Mouse (Mus musculus): ENCODE results near the gene Fzd2.

Gene Fzd2

DNA sequence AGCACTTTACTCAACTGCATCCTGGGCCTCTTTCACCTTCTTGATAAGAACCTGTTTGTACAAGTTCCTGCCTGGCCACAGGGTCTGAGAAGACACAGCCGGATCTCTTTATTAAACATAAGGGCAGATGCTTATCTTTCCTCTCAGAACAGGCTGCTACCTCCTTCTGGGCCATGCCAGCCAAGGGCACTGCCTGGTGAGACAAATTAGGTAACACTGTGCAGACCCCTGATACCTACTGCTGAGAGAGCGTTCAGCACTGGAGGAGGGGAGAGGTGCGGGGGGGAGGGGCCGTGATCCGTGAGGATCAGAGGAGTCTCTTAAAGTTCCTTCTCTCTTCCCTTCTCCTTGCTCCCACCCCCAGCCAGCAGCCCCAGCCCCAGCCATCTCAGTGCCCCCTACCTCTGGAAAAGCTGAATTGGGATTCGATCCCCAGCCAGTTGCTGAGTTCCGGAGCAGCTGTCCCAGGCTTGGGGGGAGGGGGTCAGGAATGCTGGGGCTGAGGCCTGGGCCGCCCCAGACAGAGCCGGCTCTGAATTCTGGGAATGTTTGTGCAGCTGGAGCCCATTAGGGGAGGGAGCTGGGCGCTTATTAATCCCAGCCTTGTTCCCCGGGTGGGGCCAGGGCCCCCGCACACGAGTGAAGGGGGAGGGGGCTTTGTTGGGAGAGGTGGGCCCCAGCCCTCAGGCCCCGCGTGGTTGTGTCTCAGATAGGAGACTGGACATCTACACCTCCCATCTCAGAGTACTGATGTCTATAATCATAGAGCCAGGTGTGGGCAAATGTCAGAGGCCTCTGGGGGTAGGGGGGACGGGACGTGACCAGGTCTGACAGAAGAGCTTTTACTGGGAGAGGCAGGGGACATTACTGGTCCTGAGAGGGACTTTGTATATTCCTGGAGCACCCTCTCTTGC is 19.9 kb downstream of the Fzd2 start:
- peak; percentile 35 to 60 for DNase-seq

DNA sequence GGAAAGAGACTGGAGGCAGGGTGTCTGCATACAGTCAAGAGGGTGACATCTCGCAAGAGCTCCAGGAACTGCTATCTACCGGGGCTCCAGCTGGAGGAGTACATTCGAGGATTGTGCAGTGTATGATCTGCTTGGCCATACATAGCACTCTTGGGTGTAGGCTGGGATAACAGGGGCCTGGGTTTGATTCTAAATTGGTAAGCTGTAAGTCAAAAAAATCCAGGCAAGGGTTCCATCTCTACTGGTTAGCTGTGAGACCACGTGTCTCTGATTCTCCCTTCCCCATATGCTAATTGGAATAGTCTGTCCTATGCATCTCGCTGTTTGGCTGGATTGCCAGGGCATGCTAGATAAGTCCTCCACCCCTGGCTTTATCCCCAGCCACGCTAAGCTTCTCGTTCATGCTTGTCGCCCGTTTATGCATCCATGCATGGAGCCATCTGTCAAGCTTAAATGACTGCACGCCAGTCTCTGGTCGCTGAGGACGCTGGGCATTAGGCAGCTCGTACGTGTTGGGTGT is 20.8 kb downstream of the Fzd2 start:
- no peak for DNase-seq

DNA sequence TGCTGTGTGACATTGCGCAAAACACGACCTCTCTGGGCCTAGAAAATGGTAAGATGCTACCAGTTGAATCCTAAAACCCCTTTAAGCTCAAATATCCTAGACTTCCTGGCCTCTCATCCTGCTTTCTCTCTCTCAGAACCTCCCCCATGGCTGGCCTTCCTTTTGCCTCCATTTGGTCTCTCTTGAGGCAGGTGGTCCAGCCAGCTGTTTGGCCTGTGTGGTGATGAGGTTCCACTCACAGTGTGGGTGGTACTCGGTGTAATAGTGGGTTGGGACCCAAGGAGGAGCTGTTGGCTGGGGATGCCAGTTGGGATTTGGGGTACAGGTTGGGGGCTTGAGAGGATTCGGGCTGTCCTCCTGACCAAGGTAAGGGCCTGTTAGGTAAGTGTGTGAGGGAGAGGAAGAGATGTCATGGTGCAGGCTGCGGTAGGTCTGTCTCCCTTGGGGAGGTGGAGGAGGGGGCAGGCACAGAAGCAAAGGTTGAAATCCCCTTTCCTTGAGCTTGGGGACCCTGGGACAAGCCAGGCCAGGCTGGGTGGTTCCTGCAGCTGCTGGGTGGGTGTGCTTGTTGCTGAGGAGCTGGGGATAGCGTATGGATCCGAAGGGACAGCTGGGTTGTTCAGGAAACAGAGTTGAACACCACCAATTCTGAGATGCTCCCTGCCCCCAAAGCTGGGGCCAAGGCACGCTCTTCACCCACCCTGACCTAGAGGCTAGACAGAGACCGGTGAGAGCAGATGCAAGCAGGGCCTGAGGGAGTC is 23.2 kb downstream of the Fzd2 start:
- no peak for DNase-seq

DNA sequence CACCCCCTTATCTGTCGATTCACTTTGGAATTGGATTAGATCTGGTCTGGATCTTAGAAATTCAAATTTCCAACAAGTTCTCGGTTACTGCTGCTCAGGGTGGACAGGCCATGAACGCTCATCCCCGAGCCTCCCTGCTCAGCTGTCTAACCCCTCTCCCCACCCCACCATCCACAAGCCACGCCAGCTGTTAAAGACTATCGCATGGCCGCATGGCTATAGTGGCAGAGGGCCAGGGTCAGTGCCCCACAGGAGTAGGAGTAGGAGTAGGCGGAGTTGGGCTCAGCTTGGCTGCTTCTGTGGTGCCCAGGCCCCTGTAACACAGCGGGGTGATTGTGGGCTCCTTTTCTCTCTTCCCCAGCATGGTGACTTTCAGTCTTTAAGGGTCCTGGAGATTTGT is 24.3 kb downstream of the Fzd2 start:
- no peak for DNase-seq

DNA sequence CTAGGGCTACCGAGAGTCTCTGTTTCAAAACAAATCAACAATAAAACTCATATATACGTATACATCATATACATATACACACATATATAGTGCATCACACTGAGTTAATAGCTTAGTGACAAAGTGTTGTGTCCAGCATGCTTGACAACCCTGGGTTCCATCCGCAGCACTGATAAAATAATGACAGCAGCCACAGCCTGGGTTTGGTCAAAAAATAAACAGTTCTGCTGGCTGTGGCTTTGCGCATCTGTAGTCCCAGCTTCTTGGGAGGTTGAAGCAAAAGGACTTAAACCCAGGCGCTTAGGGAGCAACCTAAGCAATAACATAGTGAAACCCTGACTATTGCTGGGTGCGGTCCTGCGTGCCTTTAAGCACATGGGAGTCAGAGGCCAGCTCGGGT is 25.2 kb downstream of the Fzd2 start:
- no peak for DNase-seq

DNA sequence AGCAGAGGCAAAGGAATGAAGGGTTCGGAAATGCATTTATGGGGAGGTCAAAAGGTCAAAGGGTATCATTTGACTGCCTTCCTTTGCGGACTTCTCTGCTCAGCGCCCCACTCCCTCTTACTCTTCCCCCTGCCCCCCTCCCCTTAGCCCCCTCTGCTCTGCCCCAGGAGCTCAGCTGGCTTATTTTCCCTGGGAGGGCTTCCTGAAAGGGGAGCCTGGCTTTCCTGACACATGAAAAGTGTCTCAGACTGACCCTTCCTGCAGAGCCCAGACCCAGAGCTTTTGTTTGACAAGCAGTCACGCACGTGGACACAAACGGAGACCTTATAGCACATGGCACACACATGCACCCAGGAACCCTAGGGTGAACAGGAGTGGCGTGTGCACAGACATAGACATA is 26.5 kb downstream of the Fzd2 start:
- DNase-seq, result no peak

DNA sequence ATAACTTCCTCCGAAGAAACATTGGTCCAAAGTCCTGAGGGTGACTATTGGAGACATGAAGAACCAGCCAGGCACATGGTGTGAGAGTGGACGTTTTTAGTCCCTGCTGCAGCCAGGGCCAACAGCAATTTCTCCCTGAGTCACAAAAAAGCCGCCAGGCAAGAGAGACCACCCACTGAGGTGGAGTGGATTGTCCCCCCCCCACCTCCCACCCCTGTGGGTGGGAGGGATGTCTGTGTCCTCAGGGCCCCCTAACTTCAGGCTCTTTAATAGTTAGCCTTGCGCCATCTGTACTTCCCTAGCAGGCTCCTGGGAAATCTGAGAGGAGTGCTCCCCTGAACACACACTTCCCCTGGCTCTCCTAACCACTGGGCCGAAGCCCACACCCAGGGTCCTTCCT is 27.0 kb downstream of the Fzd2 start:
- no peak for DNase-seq

DNA sequence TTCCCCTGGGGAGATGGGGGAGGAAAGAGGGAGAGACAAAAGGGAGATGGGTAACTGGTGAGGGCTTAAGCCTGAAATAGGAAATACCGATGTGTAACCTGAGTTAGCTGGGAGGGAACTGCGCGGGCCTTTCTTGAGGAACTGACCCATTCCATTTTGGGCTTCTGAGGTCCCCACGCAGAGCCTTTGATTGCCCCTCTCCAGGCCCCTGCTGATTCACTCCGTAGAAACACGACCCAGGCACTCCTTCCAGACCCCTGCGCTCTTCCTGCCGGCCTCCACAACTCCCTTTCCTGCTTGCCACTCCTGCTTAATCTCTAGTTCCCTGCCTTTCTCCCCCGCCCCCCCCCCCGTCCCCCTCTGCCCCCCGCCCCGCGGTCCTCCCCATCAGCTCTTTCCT is 28.5 kb downstream of the Fzd2 start:
- no peak for DNase-seq

DNA sequence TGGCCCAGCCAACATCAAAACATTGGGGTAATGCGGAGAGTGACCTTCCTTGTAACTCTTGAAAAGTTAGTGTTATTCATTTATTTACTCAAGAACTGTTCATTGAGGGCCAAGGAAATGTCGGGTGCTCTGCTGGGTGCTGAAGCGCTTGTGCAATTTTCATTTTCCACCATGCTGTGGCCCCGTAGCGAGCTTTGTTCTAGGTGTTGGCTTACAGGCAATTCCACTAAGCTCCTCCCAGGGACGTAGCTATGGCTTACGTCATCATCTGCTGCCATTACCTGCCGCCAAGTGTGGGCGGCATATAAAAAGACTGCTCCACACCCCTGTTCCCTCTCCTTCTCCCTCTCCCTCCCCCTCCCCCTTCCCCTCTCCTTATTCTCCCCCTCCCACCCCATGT is 29.2 kb downstream of the Fzd2 start:
- peak in 1 of 2 experiments; percentile 9 for DNase-seq

DNA sequence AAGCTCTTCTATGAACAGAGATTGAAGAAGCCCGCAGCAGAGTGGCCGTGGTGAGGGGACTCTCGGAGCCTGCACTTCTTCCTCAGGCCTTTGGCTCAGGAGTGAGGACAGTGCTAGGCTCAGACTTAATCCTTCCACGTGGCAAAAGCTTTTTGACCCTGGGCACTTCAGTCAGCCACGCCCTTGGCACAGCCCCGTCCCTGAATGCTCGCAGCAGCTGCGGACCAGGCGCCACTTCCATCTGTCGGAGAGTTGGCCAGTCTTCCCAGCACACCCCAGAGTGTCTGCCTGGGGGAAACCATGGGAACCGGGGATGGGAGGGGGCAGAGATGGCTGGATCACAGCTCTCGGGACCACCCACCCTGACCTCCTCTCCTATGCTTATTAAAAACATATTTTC is 32.7 kb downstream of the Fzd2 start:
- no peak for DNase-seq

DNA sequence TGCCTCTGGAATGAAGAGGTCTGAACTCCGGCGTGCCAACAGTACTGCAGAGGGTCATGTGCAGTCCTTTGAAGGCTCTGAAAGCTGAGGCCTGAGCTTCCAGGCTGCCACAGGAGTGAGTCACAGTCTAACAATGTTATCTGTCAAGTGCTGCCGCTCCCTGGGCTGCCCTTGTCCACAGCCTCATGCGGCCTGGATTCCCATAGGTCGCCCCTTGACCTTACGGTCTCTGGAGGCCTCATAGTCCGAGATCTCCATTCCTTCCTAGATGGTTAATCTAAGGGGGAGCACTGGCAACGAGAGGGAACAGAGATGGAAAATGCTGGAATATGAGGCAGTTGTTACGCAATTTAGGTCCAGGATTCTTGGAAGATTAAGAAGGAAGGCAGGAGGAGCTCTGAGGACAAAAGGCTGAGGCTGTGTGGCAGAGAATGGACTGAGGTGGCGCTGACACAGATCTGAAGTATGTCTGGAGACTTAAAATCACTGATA is 39.7 kb downstream of the Fzd2 start:
- DNase-seq, result peak; percentile 24 to 27

DNA sequence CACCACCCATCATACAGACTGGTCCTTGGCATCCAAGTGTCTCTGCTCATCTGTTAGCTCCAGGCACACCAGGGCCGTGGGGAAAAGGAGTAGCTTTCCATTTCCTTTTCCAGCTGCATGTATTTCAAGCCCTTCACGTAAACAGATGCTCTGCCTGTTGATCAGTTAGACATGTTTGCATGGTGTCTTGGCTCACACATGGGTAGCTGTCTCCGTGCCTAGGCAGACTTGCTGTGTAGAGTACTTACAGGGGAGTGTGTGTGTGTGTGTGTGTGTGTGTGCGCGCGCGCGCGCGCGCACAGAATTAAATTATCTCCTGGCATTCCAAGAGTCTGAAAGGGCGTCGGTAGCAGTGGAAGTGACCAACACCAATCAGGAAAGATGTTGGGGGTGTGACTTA is 42.0 kb downstream of the Fzd2 start:
- DNase-seq, result no peak

DNA sequence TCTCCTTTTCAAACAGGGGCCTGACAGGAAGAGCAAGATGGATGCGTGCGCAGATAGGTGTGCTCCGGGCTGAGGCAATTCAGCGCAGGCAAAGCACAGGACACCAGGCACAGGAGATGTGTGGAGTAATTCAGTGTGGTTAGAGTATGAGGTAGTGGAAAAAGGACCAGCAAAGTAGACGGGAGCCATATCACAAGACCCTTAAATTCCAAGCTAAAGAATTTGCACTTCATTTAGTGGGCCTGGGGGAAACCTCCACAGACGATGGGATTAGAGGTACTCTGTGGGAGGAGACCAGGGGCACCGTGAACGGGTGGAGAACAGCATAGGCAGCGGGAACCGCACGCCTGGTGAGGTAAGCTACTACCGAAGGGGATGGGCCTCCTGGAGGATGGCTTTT is 43.7 kb downstream of the Fzd2 start:
- no peak for DNase-seq

DNA sequence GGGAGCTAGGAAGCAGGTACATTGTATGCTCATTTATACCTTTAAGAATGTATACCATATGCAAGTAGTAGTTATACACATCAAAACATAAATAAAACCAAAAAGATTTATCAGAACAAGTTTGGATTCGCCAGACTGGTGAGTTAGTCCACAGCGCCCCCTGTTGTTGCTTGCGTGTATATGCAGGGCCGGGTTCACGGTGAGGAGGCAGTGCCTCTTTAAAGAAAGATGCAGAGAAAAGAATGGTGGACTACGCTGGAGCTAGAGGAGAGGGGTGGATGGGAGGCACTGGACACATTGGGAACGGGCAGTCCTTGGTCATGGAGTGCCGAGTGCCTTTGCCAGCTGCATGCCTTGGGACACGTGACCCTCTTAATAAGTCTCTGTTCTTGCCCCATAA is 47.2 kb downstream of the Fzd2 start:
- DNase-seq, result peak; percentile 38 to 78

DNA sequence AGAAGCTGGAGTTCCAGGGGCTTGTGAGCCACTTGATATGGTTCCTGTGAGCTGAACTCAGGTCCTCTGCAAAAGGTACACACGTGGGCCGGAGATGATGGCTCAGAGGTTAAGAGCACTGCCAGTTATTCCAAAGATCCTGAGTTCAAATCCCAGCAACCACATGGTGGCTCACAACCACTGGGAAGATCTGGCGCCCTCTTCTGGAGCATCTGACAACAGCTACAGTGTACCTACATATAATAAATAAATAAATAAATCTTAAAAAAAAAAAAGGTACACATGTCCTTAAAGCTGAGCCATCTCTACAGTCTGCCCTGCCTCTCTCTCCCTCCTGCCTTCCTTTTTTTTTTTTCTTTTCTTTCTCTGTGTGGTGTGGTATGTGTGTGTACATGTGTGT is 48.6 kb downstream of the Fzd2 start:
- peak in 1 of 2 experiments; percentile 47 for DNase-seq

DNA sequence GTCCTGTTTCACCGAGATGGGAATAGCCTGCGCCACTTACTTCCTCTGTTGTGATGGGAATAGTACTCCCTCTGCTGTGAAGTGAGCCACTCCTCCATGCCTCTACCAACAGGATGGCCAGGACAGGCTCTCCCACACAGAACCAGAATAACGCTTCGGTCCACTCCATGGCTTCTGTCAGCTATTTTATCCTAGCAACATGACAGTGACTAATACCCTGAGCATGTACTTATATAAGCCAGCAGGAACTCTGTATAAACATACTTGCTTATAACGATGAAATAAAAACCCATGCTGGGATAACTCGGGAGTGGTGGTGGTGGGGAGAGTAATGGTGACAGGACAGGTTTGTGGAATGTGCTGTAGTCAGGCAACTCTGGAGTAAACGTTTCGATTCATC is 51.7 kb downstream of the Fzd2 start:
- no peak for DNase-seq

DNA sequence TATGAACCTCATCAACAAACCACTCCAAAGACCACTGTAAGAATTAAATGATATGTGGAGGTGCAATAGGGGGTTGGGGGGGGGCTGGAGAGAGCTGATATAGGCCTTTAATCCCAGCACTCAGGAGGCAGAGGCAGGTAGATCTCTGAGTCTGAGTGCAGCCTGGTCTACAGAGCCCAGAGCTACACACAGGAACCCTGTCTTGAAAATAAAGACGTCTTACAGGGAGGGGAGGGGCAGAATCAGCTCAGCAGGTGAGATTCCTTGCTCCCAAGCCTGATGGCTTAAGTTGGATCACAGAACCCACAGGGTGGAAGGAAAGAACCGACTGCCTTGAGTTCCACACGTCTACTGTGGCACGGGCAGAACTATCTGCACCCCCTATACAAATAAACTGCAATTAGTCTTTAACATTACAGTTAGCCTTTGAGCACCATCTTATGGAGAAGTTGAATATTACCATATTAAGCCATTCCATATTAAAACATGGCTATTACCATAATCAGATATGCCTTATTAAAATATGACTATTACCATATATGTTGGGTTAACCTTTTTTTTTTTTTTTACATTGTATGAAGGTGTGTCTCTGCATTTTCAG is 52.2 kb downstream of the Fzd2 start:
- DNase-seq, result no peak

DNA sequence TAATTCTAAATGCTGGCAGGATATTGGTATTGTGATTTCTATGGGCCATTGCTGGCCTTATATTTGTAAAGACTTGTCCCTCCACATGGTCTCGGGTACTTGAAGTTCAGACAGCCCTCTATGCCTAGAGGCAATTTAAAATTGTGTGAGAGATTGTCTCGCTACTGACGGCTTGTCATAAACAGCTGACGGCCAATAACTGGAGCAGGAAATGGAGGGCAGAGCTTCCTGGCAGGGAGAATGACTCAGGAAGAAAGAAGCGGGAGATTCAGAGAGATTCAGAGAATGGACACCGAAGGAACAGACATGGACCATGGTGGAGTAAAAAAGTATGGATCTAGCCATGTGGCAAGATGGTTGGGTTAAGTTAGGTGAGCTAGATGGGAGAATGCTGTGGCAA is 52.7 kb downstream of the Fzd2 start:
- DNase-seq, result no peak

All from kidney, postnatal 36 days (tissue).